Mouse (Mus musculus): Measurements from ENCODE around the gene Nek9. TPM values are rescaled to one million over a fixed set of nuclear protein-coding genes. Genes with fewer than 3 reads are reported as not detected.

Nek9 gene
- 32.1 and 34.7 TPM in 2 replicates for polyA plus RNA-seq (2012; rRNA removed)

DNA sequence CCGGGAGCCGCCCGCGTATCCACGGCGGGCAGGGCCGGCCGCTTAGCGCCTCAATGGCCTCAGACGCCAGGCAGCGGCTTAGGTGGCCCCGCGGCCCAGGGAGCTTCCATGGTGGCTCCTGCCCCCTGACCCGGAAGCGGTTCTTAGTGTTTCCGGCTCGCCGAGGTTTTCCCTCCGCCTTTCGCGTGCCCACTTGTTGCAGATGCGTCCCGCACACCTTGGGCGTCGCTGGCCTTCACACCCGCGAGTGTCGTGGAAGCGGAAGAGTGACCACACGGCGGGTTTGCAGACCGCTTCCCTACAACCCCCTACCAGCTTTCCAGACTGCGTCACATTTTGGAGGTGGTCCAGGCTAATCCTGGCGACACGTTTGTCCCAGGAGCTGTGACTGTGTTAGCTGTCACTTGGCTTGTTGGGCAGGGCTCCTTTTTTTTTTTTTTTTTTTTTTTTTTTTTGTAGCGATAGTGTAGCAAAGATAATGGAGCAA is at the start of gene Nek9:
TSS of gene Nek9 (minus strand) at position 120 of the 487 bp plus-strand sequence.
- peaks cover 4% of the 10 kb centered on the region for H3K4me1 ChIP-seq (replicated peaks; ENCODE audit: control insufficient read depth, insufficient read depth, low read length)
- WGBS: under 1% methylated on average over 36 of the region's 36 CpGs
- H3K27me3 ChIP-seq (ENCODE audit: control insufficient read depth, insufficient read depth, low read length): no peaks in the 10 kb centered on the region
- H3K27ac ChIP-seq (ENCODE audit: control insufficient read depth, insufficient read depth, low read length): peak within 1 kb of the TSS; percentile 45; the same call in 1 of the 2 replicates
- peaks cover 9% of the 10 kb centered on the region for H3K36me3 ChIP-seq (ENCODE audit: control insufficient read depth, insufficient read depth, low read length)
- DNase-seq: peak; percentile 93
- TF ChIP-seq POLR2A (IDR thresholded peaks at IDR 0.05; ENCODE audit: control insufficient read depth, extremely low read depth, insufficient read depth, low read length, poor library complexity) (peak; percentile 53; the same call in 1 of the 2 replicates), CTCF (IDR thresholded peaks at IDR 0.05; ENCODE audit: borderline replicate concordance, control insufficient read depth, extremely low read depth, insufficient read depth, low read length, poor library complexity) (no peak)
- peak within 1 kb of the TSS; percentile 83 for H3K4me3 ChIP-seq (ENCODE audit: control insufficient read depth, insufficient read depth, low read length)

DNA sequence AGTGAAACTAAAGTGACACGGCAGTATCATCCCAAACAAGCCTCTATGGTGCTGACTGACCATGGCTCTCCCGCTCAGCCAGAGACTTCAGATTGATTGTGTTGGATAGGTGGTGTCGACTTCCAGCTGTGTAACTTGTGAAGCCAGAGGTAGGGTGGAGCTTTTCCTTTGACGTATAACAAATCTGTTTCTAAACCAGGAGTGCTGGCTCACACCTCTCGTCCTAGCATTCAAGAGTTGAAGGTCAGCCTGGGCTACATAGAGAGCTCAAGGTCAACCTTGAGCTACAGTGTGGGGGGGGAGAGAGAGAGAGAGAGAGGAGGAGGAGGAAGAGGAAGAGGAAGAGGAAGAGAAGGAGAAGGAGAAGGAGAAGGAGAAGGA is 46.8 kb upstream of the Nek9 start:
- WGBS: 82% methylated on average over 5 of the region's 5 CpGs
- peaks cover 8% of the 10 kb centered on the region for H3K4me1 ChIP-seq (replicated peaks; ENCODE audit: control insufficient read depth, insufficient read depth, low read length)
- no peaks in the 10 kb centered on the region for H3K36me3 ChIP-seq (ENCODE audit: control insufficient read depth, insufficient read depth, low read length)
- TF ChIP-seq CTCF (IDR thresholded peaks at IDR 0.05; ENCODE audit: borderline replicate concordance, control insufficient read depth, extremely low read depth, insufficient read depth, low read length, poor library complexity) (no peak), POLR2A (IDR thresholded peaks at IDR 0.05; ENCODE audit: control insufficient read depth, extremely low read depth, insufficient read depth, low read length, poor library complexity) (no peak)
- H3K27me3 ChIP-seq (ENCODE audit: control insufficient read depth, insufficient read depth, low read length): no peaks in the 10 kb centered on the region
- no peak overlapping the region for H3K27ac ChIP-seq (ENCODE audit: control insufficient read depth, insufficient read depth, low read length)
- DNase-seq: no peak
- no peak overlapping the region for H3K4me3 ChIP-seq (ENCODE audit: control insufficient read depth, insufficient read depth, low read length)

DNA sequence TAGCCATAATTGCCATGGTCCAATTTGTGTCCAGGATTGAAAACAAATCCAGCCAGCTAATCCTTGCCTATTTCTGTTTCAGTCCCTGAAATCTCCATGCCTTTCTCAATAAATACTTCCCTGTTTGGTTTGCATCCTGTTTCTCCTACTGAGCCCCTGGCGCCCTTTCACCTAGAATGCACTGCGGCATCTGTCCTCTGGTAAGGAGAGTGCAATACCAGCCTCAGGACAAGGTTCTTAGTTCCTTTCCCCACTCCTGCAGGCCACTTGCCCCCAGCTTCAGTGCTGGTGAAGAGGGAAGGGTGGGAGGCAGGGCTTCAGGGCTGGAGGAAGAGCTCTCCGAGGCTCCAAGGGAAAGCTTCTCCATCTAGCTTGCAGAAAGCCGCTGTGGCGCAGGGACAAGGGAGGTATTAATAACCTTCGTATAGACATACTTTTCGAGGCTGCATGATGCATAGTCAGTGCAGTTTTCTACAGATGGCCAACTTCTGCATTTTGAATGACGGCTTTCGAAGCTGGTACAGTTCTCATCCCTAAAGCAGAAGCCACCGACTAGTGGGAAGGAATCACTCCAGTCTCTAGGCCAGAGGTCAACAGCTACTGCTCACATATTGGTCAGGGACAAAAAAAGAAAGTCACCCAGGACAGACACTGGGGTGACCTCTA is 46.3 kb upstream of the Nek9 start:
- Histone ChIP-seq H3K4me3 (ENCODE audit: control insufficient read depth, insufficient read depth, low read length) (no peak overlapping the region), H3K36me3 (ENCODE audit: control insufficient read depth, insufficient read depth, low read length) (no peaks in the 10 kb centered on the region), H3K4me1 (replicated peaks; ENCODE audit: control insufficient read depth, insufficient read depth, low read length) (peaks cover 8% of the 10 kb centered on the region), H3K27ac (ENCODE audit: control insufficient read depth, insufficient read depth, low read length) (no peak overlapping the region), H3K27me3 (ENCODE audit: control insufficient read depth, insufficient read depth, low read length) (no peaks in the 10 kb centered on the region)
- 40% methylated on average over 10 of the region's 10 CpGs for WGBS
- DNase-seq: no peak
- no peak for TF ChIP-seq CTCF (IDR thresholded peaks at IDR 0.05; ENCODE audit: borderline replicate concordance, control insufficient read depth, extremely low read depth, insufficient read depth, low read length, poor library complexity)
- no peak for TF ChIP-seq POLR2A (IDR thresholded peaks at IDR 0.05; ENCODE audit: control insufficient read depth, extremely low read depth, insufficient read depth, low read length, poor library complexity)

DNA sequence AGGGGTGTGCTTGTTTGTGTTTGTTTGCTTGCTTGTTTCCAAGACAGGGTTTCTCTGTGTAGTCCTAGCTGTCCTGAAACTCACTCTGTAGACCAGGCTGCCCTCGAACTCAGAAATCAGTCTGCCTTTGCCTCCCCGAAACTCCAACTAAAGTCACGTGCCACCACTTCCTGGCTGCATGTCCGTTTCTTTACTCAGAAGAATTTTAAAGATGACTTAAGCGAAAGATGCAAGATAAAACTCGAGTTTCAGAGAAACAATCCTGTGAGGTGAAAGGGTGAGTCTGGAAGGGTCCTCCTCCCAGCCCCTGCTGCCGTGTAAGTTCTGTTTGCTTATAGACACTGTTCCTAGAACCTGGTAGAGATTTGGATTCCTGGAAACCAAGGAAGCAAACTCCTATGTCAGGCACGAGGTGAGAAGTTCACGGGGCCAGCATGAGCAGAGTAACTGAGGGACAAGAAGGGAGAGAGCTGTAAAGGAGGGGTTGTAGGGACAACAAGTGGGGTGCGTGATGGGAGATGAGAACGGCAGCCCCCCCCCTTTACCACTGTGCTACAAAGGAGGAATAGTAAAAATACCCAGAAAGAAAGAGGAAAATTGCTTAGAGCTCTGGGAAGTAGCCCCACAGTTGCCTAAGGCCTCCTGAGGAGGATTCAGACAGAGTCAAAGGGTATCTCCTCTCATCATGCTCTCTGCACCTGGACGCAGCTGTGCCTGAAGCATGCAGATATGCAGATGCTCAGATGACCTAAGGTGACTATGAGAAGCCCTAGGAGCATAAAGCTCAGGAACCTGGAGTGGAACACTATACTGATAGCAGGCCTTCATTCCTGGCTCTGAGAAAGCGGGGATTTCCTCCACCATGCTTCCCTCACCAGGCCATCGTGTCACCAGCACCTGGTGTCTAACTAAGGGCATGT is 43.9 kb upstream of the Nek9 start:
- peaks cover 8% of the 10 kb centered on the region for H3K4me1 ChIP-seq (replicated peaks; ENCODE audit: control insufficient read depth, insufficient read depth, low read length)
- H3K36me3 ChIP-seq (ENCODE audit: control insufficient read depth, insufficient read depth, low read length): no peaks in the 10 kb centered on the region
- 42% methylated on average over 14 of the region's 14 CpGs for WGBS
- H3K27ac ChIP-seq (ENCODE audit: control insufficient read depth, insufficient read depth, low read length): no peak overlapping the region
- H3K4me3 ChIP-seq (ENCODE audit: control insufficient read depth, insufficient read depth, low read length): no peak overlapping the region
- H3K27me3 ChIP-seq (ENCODE audit: control insufficient read depth, insufficient read depth, low read length): no peaks in the 10 kb centered on the region
- DNase-seq: no peak
- TF ChIP-seq POLR2A (IDR thresholded peaks at IDR 0.05; ENCODE audit: control insufficient read depth, extremely low read depth, insufficient read depth, low read length, poor library complexity) (no peak), CTCF (IDR thresholded peaks at IDR 0.05; ENCODE audit: borderline replicate concordance, control insufficient read depth, extremely low read depth, insufficient read depth, low read length, poor library complexity) (no peak)

DNA sequence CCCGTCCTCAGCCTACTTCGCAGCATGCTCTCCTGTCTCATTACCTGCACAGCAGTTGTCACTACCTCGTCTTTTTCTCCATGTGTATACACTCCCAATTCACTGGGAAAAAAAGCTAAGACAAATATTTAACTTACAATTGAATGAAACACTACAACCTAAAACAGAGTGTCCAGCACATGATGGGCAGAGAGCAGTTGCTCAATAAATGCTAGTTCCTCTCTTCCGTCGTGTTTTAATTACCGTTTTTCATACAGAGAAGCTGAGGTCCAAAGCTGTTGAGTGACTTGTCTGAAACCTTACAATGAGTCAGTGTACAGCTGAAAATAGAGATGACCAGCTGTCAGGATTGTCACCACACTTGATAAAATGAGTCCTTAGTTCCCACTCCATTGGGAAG is 42.4 kb upstream of the Nek9 start:
- DNase-seq: no peak
- Histone ChIP-seq H3K36me3 (ENCODE audit: control insufficient read depth, insufficient read depth, low read length) (no peaks in the 10 kb centered on the region), H3K27me3 (ENCODE audit: control insufficient read depth, insufficient read depth, low read length) (no peaks in the 10 kb centered on the region), H3K27ac (ENCODE audit: control insufficient read depth, insufficient read depth, low read length) (no peak overlapping the region), H3K4me3 (ENCODE audit: control insufficient read depth, insufficient read depth, low read length) (no peak overlapping the region), H3K4me1 (replicated peaks; ENCODE audit: control insufficient read depth, insufficient read depth, low read length) (peaks cover 8% of the 10 kb centered on the region)
- 91% methylated on average over 6 of the region's 6 CpGs for WGBS
- TF ChIP-seq CTCF (IDR thresholded peaks at IDR 0.05; ENCODE audit: borderline replicate concordance, control insufficient read depth, extremely low read depth, insufficient read depth, low read length, poor library complexity) (no peak), POLR2A (IDR thresholded peaks at IDR 0.05; ENCODE audit: control insufficient read depth, extremely low read depth, insufficient read depth, low read length, poor library complexity) (no peak)

DNA sequence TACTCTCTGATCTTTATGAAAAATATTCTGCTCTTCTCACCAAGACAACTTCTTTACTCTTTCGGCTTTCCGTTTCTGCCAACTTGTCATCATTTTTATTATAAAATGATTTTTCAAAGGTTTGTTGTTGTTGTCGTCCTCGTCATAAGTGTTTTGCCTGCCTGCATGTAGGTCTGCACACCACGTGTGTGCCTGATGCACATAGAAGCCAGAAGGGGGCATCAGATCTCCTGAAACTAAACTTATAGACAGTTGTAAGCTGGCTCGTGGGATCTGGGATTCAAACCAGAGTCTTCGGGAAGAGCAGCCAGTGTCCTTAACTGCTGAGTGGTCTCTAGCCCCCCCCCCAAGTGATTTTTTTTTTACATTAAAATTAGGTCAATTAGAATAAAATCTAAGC is 41.8 kb upstream of the Nek9 start:
- no peak for DNase-seq
- no peak overlapping the region for H3K27ac ChIP-seq (ENCODE audit: control insufficient read depth, insufficient read depth, low read length)
- H3K4me1 ChIP-seq (replicated peaks; ENCODE audit: control insufficient read depth, insufficient read depth, low read length): peaks cover 8% of the 10 kb centered on the region
- H3K4me3 ChIP-seq (ENCODE audit: control insufficient read depth, insufficient read depth, low read length): no peak overlapping the region
- no peak for TF ChIP-seq POLR2A (IDR thresholded peaks at IDR 0.05; ENCODE audit: control insufficient read depth, extremely low read depth, insufficient read depth, low read length, poor library complexity)
- no peaks in the 10 kb centered on the region for H3K27me3 ChIP-seq (ENCODE audit: control insufficient read depth, insufficient read depth, low read length)
- 93% methylated on average over 7 of the region's 7 CpGs for WGBS
- no peaks in the 10 kb centered on the region for H3K36me3 ChIP-seq (ENCODE audit: control insufficient read depth, insufficient read depth, low read length)
